Mouse (Mus musculus): ENCODE results near the gene Focad. TPM values are rescaled to one million over a fixed set of nuclear protein-coding genes. Genes with fewer than 3 reads are reported as not detected.

The Focad gene
- total and polyA plus RNA-seq, 2 experiments from 2014 or later: 5.0 to 13.2 TPM

DNA sequence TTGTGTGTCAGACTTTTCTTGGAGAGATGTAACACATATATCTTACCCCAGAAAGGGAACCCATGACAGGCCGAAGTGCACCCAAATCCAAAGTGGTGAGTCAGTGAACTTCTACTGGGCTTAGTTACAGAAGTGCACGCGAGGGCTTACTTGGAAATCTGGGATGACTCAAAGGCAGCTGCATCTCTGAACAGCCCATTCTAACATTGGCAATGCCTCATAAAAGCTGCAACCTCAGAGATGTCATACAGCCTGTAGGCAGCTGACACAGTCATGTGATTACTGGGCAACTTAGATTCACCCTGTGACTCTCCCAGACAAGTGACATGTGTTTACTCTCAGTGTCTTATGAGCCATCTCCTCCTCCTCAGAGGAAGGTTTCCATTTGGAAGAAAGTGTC, 119.5 kb downstream of the Focad start:
- no peak for TF ChIP-seq EP300 (IDR thresholded peaks at IDR 0.05; ENCODE audit: low read depth)
- 89% methylated on average over 3 of the region's 3 CpGs for WGBS
- Histone ChIP-seq H3K9ac (replicated peaks; ENCODE audit: low read depth, low read length) (no peak overlapping the region), H3K4me3 (ENCODE audit: low read depth, low read length) (no peak overlapping the region), H3K36me3 (replicated peaks; ENCODE audit: control insufficient read depth, insufficient read depth, low read length) (no peaks in the 10 kb centered on the region), H3K27me3 (ENCODE audit: control insufficient read depth, insufficient read depth, low read length) (no peaks in the 10 kb centered on the region), H3K9me3 (replicated peaks; ENCODE audit: control insufficient read depth, low read length) (no peaks in the 10 kb centered on the region), H3K4me2 (ENCODE audit: low read depth, low read length) (no peak overlapping the region), H3K4me1 (ENCODE audit: control insufficient read depth, insufficient read depth) (no peaks in the 10 kb centered on the region), H3K27ac (ENCODE audit: low read depth) (no peak overlapping the region)
- no peak for ATAC-seq (ENCODE audit: insufficient read depth, low read depth)
- DNase-seq (ENCODE audit: low spot score): no peak

DNA sequence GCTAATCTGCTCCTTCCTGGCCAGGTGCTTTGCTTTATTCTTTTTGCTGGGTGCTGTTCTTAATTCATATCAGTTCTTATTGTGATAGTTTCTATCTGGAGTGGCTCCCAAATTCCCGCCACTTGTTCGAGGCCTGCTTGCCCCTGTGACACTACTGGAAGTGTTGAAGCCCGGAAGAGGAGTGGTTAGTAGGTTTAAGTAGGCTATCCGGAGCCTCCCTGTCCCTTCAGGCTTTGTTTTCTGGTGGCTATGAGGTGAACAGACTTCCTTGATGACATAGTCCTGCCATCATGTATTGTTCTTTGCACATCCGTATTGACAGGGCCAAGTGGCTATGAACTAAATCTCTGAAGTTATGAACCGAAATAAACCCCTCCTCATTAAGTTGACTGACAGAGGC, 123.9 kb downstream of the Focad start:
- no peaks in the 10 kb centered on the region for H3K36me3 ChIP-seq (replicated peaks; ENCODE audit: control insufficient read depth, insufficient read depth, low read length)
- no peak overlapping the region for H3K9ac ChIP-seq (replicated peaks; ENCODE audit: low read depth, low read length)
- no peaks in the 10 kb centered on the region for H3K4me1 ChIP-seq (ENCODE audit: control insufficient read depth, insufficient read depth)
- no peak overlapping the region for H3K4me3 ChIP-seq (ENCODE audit: low read depth, low read length)
- no peak for ATAC-seq (ENCODE audit: insufficient read depth, low read depth)
- no peaks in the 10 kb centered on the region for H3K9me3 ChIP-seq (replicated peaks; ENCODE audit: control insufficient read depth, low read length)
- H3K27ac ChIP-seq (ENCODE audit: low read depth): no peak overlapping the region
- TF ChIP-seq CTCF (IDR thresholded peaks at IDR 0.05; ENCODE audit: low read depth): no peak
- no peak for TF ChIP-seq EP300 (IDR thresholded peaks at IDR 0.05; ENCODE audit: low read depth)
- no peaks in the 10 kb centered on the region for H3K27me3 ChIP-seq (ENCODE audit: control insufficient read depth, insufficient read depth, low read length)
- WGBS: 48% methylated on average over 6 of the region's 6 CpGs
- H3K4me2 ChIP-seq (ENCODE audit: low read depth, low read length): no peak overlapping the region
- no peak for DNase-seq (ENCODE audit: low spot score)

GRCm38 (mm10) chr4:88218797-88219196, 124.4 kb downstream of the Focad start:
- WGBS: 77% methylated on average over 2 of the region's 2 CpGs
- ATAC-seq (ENCODE audit: insufficient read depth, low read depth) (no peak), DNase-seq (ENCODE audit: low spot score) (no peak)

DNA sequence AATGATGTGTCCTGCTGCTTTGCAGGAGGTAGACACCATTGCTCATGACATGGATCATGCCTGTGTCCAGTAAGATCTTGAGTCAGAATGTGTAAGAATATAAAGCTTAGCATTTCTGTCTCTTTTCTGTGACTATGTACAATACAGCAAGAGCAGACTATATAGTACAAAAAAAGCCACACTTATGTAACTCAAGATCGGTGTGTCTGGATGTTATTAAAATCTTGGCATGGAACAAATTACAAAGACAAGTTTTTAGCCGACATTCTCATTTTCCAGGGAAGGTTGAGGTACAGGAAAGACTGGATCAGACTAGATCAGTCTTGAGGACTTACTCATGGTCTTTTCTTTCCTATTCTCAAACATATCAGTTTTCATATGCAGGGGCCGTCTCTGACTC, 136.9 kb downstream of the Focad start:
- no peak for DNase-seq (ENCODE audit: low spot score)
- TF ChIP-seq EP300 (IDR thresholded peaks at IDR 0.05; ENCODE audit: low read depth) (no peak), CTCF (IDR thresholded peaks at IDR 0.05; ENCODE audit: low read depth) (no peak)
- H3K9ac ChIP-seq (replicated peaks; ENCODE audit: low read depth, low read length): no peak overlapping the region
- no peak overlapping the region for H3K4me3 ChIP-seq (ENCODE audit: low read depth, low read length)
- H3K9me3 ChIP-seq (replicated peaks; ENCODE audit: control insufficient read depth, low read length): no peaks in the 10 kb centered on the region
- H3K27ac ChIP-seq (ENCODE audit: low read depth): no peak overlapping the region
- no peak for ATAC-seq (ENCODE audit: insufficient read depth, low read depth)
- no peak overlapping the region for H3K4me2 ChIP-seq (ENCODE audit: low read depth, low read length)
- H3K36me3 ChIP-seq (replicated peaks; ENCODE audit: control insufficient read depth, insufficient read depth, low read length): no peaks in the 10 kb centered on the region
- H3K27me3 ChIP-seq (ENCODE audit: control insufficient read depth, insufficient read depth, low read length): no peaks in the 10 kb centered on the region
- 89% methylated on average over 3 of the region's 3 CpGs for whole genome bisulfite sequencing
- H3K4me1 ChIP-seq (ENCODE audit: control insufficient read depth, insufficient read depth): no peaks in the 10 kb centered on the region

More at GRCm38 (mm10) chr4:88218797-88219196, 124.4 kb downstream of the Focad start:
- Histone ChIP-seq H3K4me3 (ENCODE audit: low read depth, low read length) (no peak overlapping the region), H3K4me2 (ENCODE audit: low read depth, low read length) (no peak overlapping the region), H3K4me1 (ENCODE audit: control insufficient read depth, insufficient read depth) (no peaks in the 10 kb centered on the region), H3K36me3 (replicated peaks; ENCODE audit: control insufficient read depth, insufficient read depth, low read length) (no peaks in the 10 kb centered on the region), H3K27ac (ENCODE audit: low read depth) (no peak overlapping the region), H3K9ac (replicated peaks; ENCODE audit: low read depth, low read length) (no peak overlapping the region), H3K27me3 (ENCODE audit: control insufficient read depth, insufficient read depth, low read length) (no peaks in the 10 kb centered on the region), H3K9me3 (replicated peaks; ENCODE audit: control insufficient read depth, low read length) (no peaks in the 10 kb centered on the region)
- TF ChIP-seq EP300 (IDR thresholded peaks at IDR 0.05; ENCODE audit: low read depth): no peak
- no peak for TF ChIP-seq CTCF (IDR thresholded peaks at IDR 0.05; ENCODE audit: low read depth)

GRCm38 (mm10) chr4:88235941-88236340, 141.5 kb downstream of the Focad start:
- no peaks in the 10 kb centered on the region for H3K27me3 ChIP-seq (ENCODE audit: control insufficient read depth, insufficient read depth, low read length)
- H3K9ac ChIP-seq (replicated peaks; ENCODE audit: low read depth, low read length): no peak overlapping the region
- no peaks in the 10 kb centered on the region for H3K4me1 ChIP-seq (ENCODE audit: control insufficient read depth, insufficient read depth)
- no peak for ATAC-seq (ENCODE audit: insufficient read depth, low read depth)
- DNase-seq (ENCODE audit: low spot score): no peak
- TF ChIP-seq CTCF (IDR thresholded peaks at IDR 0.05; ENCODE audit: low read depth) (no peak), EP300 (IDR thresholded peaks at IDR 0.05; ENCODE audit: low read depth) (no peak)
- no peak overlapping the region for H3K27ac ChIP-seq (ENCODE audit: low read depth)
- H3K9me3 ChIP-seq (replicated peaks; ENCODE audit: control insufficient read depth, low read length): no peaks in the 10 kb centered on the region
- H3K4me2 ChIP-seq (ENCODE audit: low read depth, low read length): no peak overlapping the region
- H3K36me3 ChIP-seq (replicated peaks; ENCODE audit: control insufficient read depth, insufficient read depth, low read length): no peaks in the 10 kb centered on the region
- no peak overlapping the region for H3K4me3 ChIP-seq (ENCODE audit: low read depth, low read length)
- 77% methylated on average over 6 of the region's 6 CpGs for WGBS

DNA sequence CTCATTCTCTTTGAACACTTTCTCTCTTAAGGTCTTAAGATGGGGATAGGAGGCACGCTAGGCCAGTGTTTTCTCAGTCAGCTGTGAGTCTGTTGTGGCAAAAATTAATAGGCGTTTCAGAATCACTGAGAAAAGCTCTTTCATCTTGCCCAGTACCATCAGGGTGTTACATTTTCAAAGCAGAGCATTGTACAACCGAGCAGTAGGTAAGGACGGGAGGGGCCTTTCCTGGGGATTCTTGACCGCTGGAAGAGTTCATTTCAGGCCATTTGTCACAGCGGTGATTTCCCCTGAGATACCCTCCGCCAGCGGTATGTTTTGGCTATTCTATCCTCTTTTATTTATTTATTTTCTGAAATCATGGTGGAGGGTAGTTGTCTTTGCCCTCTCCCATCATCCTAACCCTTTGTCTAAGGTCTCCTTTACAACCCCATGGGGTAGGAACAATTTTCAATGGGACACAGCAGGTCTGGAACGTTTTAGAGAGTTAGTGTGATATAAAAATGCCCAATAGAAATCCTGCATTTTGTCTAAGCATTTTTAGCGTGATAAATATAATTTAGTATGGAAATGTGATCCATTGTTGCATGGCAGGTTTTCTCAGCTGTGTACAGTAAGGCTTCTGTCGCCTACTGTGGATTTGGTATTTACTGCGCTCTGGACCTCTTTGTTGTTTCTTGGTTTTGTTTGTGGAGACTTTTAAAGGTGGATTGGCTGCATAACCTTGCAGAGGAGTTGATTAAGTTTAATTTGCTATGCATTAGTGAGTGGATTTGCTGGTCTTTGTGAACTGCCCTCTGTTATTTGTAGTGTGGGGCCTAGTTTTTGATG, 142.7 kb downstream of the Focad start:
- H3K36me3 ChIP-seq (replicated peaks; ENCODE audit: control insufficient read depth, insufficient read depth, low read length): no peaks in the 10 kb centered on the region
- H3K9ac ChIP-seq (replicated peaks; ENCODE audit: low read depth, low read length): no peak overlapping the region
- no peaks in the 10 kb centered on the region for H3K27me3 ChIP-seq (ENCODE audit: control insufficient read depth, insufficient read depth, low read length)
- ATAC-seq (ENCODE audit: insufficient read depth, low read depth): no peak
- 82% methylated on average over 12 of the region's 12 CpGs for WGBS
- H3K27ac ChIP-seq (ENCODE audit: low read depth): no peak overlapping the region
- no peaks in the 10 kb centered on the region for H3K9me3 ChIP-seq (replicated peaks; ENCODE audit: control insufficient read depth, low read length)
- no peaks in the 10 kb centered on the region for H3K4me1 ChIP-seq (ENCODE audit: control insufficient read depth, insufficient read depth)
- H3K4me3 ChIP-seq (ENCODE audit: low read depth, low read length): no peak overlapping the region
- no peak for DNase-seq (ENCODE audit: low spot score)
- TF ChIP-seq EP300 (IDR thresholded peaks at IDR 0.05; ENCODE audit: low read depth) (no peak), CTCF (IDR thresholded peaks at IDR 0.05; ENCODE audit: low read depth) (no peak)
- H3K4me2 ChIP-seq (ENCODE audit: low read depth, low read length): no peak overlapping the region
